Mouse (Mus musculus): ENCODE measurements around the gene Cox8c. TPM values are rescaled to one million over a fixed set of nuclear protein-coding genes. Genes with fewer than 3 reads are reported as not detected.

Gene Cox8c
- polyA plus RNA-seq, 1 experiment from 2014 or later: not detected

Other genes starting within 250 kb of the Cox8c start
- 4.8 and 9.2 TPM in 2 replicates for gene Itpk1, start 194.4 kb upstream of the Cox8c start, polyA plus RNA-seq (2015; fragmentation: Nextera tagmentation; extraction: Ambion mirVana)
- 13.1 and 20.1 TPM in 2 replicates for gene Moap1, start 155.7 kb upstream of the Cox8c start, polyA plus RNA-seq (2015; fragmentation: Nextera tagmentation; extraction: Ambion mirVana)
- gene Tmem251, start 155.6 kb upstream of the Cox8c start, polyA plus RNA-seq (2015; fragmentation: Nextera tagmentation; extraction: Ambion mirVana): 6.9 and 7.1 TPM in 2 replicates
- not detected in 2 replicates for gene Gm28051, start 141.6 kb upstream of the Cox8c start, polyA plus RNA-seq (2015; fragmentation: Nextera tagmentation; extraction: Ambion mirVana)
- 22.2 and 24.0 TPM in 2 replicates for gene Gon7, start 141.5 kb upstream of the Cox8c start, polyA plus RNA-seq (2015; fragmentation: Nextera tagmentation; extraction: Ambion mirVana)
- gene Ubr7, start 141.3 kb upstream of the Cox8c start, polyA plus RNA-seq (2015; fragmentation: Nextera tagmentation; extraction: Ambion mirVana): 25.6 and 31.1 TPM in 2 replicates
- gene Gm20604, start 140.6 kb upstream of the Cox8c start, polyA plus RNA-seq (2015; fragmentation: Nextera tagmentation; extraction: Ambion mirVana): 15.6 TPM in 2 replicates
- gene Btbd7, start 20.8 kb upstream of the Cox8c start, polyA plus RNA-seq (2015; fragmentation: Nextera tagmentation; extraction: Ambion mirVana): 11.9 and 13.6 TPM in 2 replicates
- gene Unc79, start 49.5 kb downstream of the Cox8c start, polyA plus RNA-seq (2015; fragmentation: Nextera tagmentation; extraction: Ambion mirVana): 0.16 and 0.52 TPM in 2 replicates